Mouse (Mus musculus) CH12.LX (cell line): ENCODE measurements around the gene Nfkb2.

Experiments
- CTCF ChIP-seq, 2 experiments: IDR thresholded peaks in 1 of 2; conservative IDR thresholded peaks in 1 of 2; 2 replicates each; pipeline ENCODE4 v1.5.1; 2011 to 2012; ENCODE audit warnings: low read depth in 2 of 2, low read length in 2 of 2, improper control_type of control experiment in 1 of 2, inconsistent platforms in 1 of 2, mild to moderate bottlenecking in 1 of 2, moderate library complexity in 1 of 2
- EP300 ChIP-seq: IDR thresholded peaks from 2 replicates; pipeline ENCODE4 v1.6.1; 2011; ENCODE audit warnings: low read length, improper control_type of control experiment

DNA sequence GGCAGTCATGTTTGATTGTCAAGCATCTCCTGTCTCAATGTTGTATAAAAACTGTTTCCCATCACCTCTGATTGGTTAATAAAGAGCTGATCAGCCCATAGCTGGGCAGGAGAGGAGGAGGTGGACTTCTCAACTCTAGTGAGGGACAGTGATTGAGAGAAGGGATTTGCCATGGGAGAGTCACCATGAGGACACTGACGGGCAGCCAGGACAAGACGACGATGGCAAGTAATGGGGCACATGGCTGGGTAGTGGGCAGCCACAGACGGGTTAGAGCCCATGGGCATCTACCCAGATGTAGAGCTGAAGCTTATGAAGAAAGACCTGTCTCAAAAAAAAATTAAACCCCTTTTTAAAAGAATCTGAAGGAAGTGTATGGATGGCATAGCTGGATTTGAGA lies 1.6 kb upstream of the Nfkb2 start:
- TF ChIP-seq EP300 (no peak), CTCF (conservative IDR thresholded peaks at IDR 0.05 in 1 of 2, IDR thresholded peaks at IDR 0.05 in 1 of 2; ENCODE audit: low read depth in 2 of 2, low read length in 2 of 2) (no peak)
